Mouse (Mus musculus) brain, embryonic 14.5 days (tissue): ENCODE data around the gene F12.

Experiments
- CTCF ChIP-seq: fragments of 200-500 bp; IDR thresholded peaks from 2 replicates; pipeline ENCODE4 v1.5.1; 2012; ENCODE audit warnings: inconsistent platforms, mild to moderate bottlenecking, moderate library complexity, borderline replicate concordance; ENCODE audit not compliant: insufficient read depth, insufficient read length; ENCODE audit errors: extremely low read depth
- POLR2A ChIP-seq: fragments of 200-500 bp; IDR thresholded peaks from 2 replicates; pipeline ENCODE4 v1.6.1; 2012; ENCODE audit warnings: mild to moderate bottlenecking, inconsistent platforms, borderline replicate concordance; ENCODE audit not compliant: poor library complexity, insufficient read depth, insufficient read length, severe bottlenecking; ENCODE audit errors: extremely low read depth

- TF ChIP-seq CTCF, result peak; percentile 47; the same call in 1 of the 2 replicates
- TF ChIP-seq POLR2A, result no peak
These were observed 42.4 kb upstream of the F12 start for GRCm38 (mm10) chr13:55468851-55469560.
